Comparison of ENCODE assay signal across 13 mouse cellular contexts in the genomic region with DNA sequence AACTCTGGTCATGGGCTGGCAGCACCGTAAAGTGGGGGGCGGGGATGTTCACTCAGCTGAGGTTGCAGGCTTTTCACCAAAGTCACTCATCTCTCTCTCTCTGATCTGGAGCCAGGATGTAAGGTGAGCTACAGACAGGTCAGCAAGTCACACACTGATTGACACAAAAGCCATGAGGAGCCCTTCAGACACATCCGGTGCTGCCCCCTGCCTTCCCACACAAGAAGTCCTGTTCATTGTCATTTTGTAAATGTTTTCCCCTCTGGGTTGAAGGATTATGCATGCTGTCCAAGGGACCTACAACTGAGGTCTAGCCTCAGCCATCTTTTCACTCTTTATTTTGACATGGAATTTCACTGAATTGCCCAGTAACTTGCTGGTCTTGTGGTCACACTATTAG. TPM values are rescaled to one million over a fixed set of nuclear protein-coding genes. Genes with fewer than 3 reads are reported as not detected.
A peak's percentile ranks its signal among the peaks of the same experiment; 100 is the strongest.
DNase-seq lines count a peak whose midpoint lies in the region; ATAC-seq and TF ChIP-seq lines count a peak whose summit lies in the region.
"Had no signal": no experiment of that assay in that cellular context is flagged by ENCODE, and none has a peak within 500 bp of the region (broad histone marks: within the 10 kb centered on the region; RNA-seq: fewer than 3 reads in every experiment).

No protein-coding gene starts in this region.

- no peak for TF ChIP-seq POLR2A in brain, embryonic 14.5 days (IDR thresholded peaks at IDR 0.05; ENCODE audit: borderline replicate concordance, extremely low read depth, insufficient read depth, insufficient read length, poor library complexity, severe bottlenecking)

- H3K27me3 ChIP-seq in heart, embryonic 12.5 days (replicated peaks): no peaks in the 10 kb centered on the region
- no peaks in the 10 kb centered on the region for H3K27me3 ChIP-seq in E14TG2a.4 (ENCODE audit: insufficient read depth, low read length)
- H3K27me3 ChIP-seq: hindbrain, embryonic 13.5 days; liver, embryonic 15.5 days had no signal

- no peaks in the 10 kb centered on the region for H3K36me3 ChIP-seq in heart, embryonic 12.5 days
- H3K36me3 ChIP-seq in E14TG2a.4 (ENCODE audit: insufficient read depth, low read length): no peaks in the 10 kb centered on the region
- H3K36me3 ChIP-seq: forebrain, embryonic 10.5 days; hindbrain, embryonic 13.5 days; liver, embryonic 15.5 days had no signal

- H3K9ac ChIP-seq in heart, embryonic 12.5 days: no peak overlapping the region
- H3K9ac ChIP-seq: hindbrain, embryonic 13.5 days; liver, embryonic 15.5 days had no signal

- TF ChIP-seq CTCF in layer of hippocampus, adult 2 months (conservative IDR thresholded peaks at IDR 0.05): peak; percentile 59
- TF ChIP-seq CTCF in E14TG2a.4 (conservative IDR thresholded peaks at IDR 0.05; ENCODE audit: low read length): peak; percentile 15
- TF ChIP-seq CTCF in brain, embryonic 14.5 days (IDR thresholded peaks at IDR 0.05; ENCODE audit: borderline replicate concordance, extremely low read depth, insufficient read depth, insufficient read length): 0 out of 2 replicates have a peak, but pooled peaks have one; percentile 6

- no peaks in the 10 kb centered on the region for H3K9me3 ChIP-seq in heart, embryonic 12.5 days (replicated peaks)
- no peaks in the 10 kb centered on the region for H3K9me3 ChIP-seq in E14TG2a.4 (ENCODE audit: low read length)
- H3K9me3 ChIP-seq: forebrain, embryonic 10.5 days; hindbrain, embryonic 13.5 days; liver, embryonic 15.5 days had no signal

- peaks cover 4% of the 10 kb centered on the region for H3K4me1 ChIP-seq in heart, embryonic 12.5 days (replicated peaks)
- peaks cover 14% of the 10 kb centered on the region for H3K4me1 ChIP-seq in E14TG2a.4 (replicated peaks; ENCODE audit: low read depth, low read length)

- 57% methylated on average over 3 of the region's 3 CpGs for WGBS in heart, embryonic 12.5 days

- DNase-seq in heart, postnatal 4 days: peak; percentile 13
- DNase-seq in layer of hippocampus, adult 2 months (ENCODE audit: low spot score in 2 of 2): no peak
- no peak for DNase-seq in layer of hippocampus, postnatal 25 days (ENCODE audit: extremely low spot score in 1 of 2, low spot score in 1 of 2)
- no peak for DNase-seq in brain, embryonic 14.5 days (ENCODE audit: low read depth)
- DNase-seq in spleen, adult 12 weeks (ENCODE audit: low spot score): no peak
- DNase-seq: adrenal gland, postnatal 14 days; cerebellum, adult 11 months had no signal

- no peak overlapping the region for H3K27ac ChIP-seq in heart, embryonic 12.5 days (ENCODE audit: poor library complexity, severe bottlenecking)
- no peak overlapping the region for H3K27ac ChIP-seq in layer of hippocampus, adult 2 months
- H3K27ac ChIP-seq: forebrain, embryonic 10.5 days; hindbrain, embryonic 13.5 days; liver, embryonic 15.5 days had no signal

- H3K4me3 ChIP-seq in heart, embryonic 12.5 days: no peak overlapping the region
- no peak overlapping the region for H3K4me3 ChIP-seq in layer of hippocampus, adult 2 months
- no peak overlapping the region for H3K4me3 ChIP-seq in E14TG2a.4 (replicated peaks; ENCODE audit: low read length)
- H3K4me3 ChIP-seq: forebrain, embryonic 10.5 days; hindbrain, embryonic 13.5 days; liver, embryonic 15.5 days had no signal

- ATAC-seq in heart, embryonic 12.5 days (ENCODE audit: insufficient number of reproducible peaks, low FRiP score): no peak

- no peak overlapping the region for H3K4me2 ChIP-seq in heart, embryonic 12.5 days
- H3K4me2 ChIP-seq: heart, embryonic 11.5 days; hindbrain, embryonic 13.5 days; liver, embryonic 15.5 days had no signal

RNA-seq across cellular contexts. Expression of a gene that starts 49.0 kb away (rescaled TPM):
- total RNA-seq in heart, postnatal 4 days (2021): 1,000 to 10,000 TPM; 1,168 to 1,187 TPM
- 2,193 and 2,206 TPM in 2 replicates for polyA plus RNA-seq in heart, embryonic 12.5 days (2016; fragmentation: Nextera tagmentation; extraction: Ambion mirVana)
- 1,000 to 10,000 TPM; 2,132 to 2,154 TPM for total RNA-seq in layer of hippocampus, adult 2 months (2021)
- 1,000 to 10,000 TPM; 2,114 to 2,470 TPM for total RNA-seq in layer of hippocampus, postnatal 25 days (2021)
- 2,783 and 3,166 TPM in 2 replicates for polyA plus RNA-seq in brain, embryonic 14.5 days (2012; rRNA removed)

Comparison
In these comparisons a context has a peak if more than half of its experiments do, and no peak if none do; other contexts are left out.
1. CTCF ChIP-seq: peak in every context shown above with its lines; median percentile 59 in layer of hippocampus, adult 2 months; 15 in E14TG2a.4; 6 in brain, embryonic 14.5 days.